Mouse (Mus musculus): ENCODE data around the gene Zfp277. TPM values are rescaled to one million over a fixed set of nuclear protein-coding genes. Genes with fewer than 3 reads are reported as not detected.

The Zfp277 gene
- polyA plus RNA-seq, 1 experiment from 2014 or later, result 28.1 TPM

DNA sequence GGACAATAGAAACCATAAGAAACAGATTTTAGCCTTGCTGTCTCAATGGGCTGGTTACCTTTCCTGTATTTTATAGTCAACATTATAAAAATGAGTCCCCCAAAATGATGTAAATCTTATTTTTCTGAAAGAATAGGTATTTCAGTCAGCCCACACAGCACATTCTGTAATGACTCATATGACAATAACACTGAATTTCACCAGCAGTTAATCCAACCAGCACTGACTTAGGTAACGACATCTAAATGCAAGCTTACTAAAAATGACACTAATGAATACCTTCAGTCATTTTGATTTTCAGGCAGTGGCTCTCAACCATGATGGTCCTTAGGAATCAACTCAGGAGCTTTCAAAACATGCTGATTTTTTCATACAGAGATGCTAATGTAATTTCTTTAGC, 54.4 kb downstream of the Zfp277 start:
- H3K36me3 ChIP-seq, result no peaks in the 10 kb centered on the region
- no peaks in the 10 kb centered on the region for H3K9me3 ChIP-seq (replicated peaks)
- no peaks in the 10 kb centered on the region for H3K27me3 ChIP-seq
- H3K4me3 ChIP-seq, result no peak overlapping the region
- no peak for ATAC-seq (replicated peaks; ENCODE audit: insufficient number of reproducible peaks, insufficient read depth, low FRiP score, low read depth)
- WGBS, result 89% methylated on average over 1 of the region's 1 CpGs
- H3K4me1 ChIP-seq (replicated peaks), result peaks cover 5% of the 10 kb centered on the region
- no peak overlapping the region for H3K4me2 ChIP-seq
- no peak overlapping the region for H3K9ac ChIP-seq
- no peak overlapping the region for H3K27ac ChIP-seq

DNA sequence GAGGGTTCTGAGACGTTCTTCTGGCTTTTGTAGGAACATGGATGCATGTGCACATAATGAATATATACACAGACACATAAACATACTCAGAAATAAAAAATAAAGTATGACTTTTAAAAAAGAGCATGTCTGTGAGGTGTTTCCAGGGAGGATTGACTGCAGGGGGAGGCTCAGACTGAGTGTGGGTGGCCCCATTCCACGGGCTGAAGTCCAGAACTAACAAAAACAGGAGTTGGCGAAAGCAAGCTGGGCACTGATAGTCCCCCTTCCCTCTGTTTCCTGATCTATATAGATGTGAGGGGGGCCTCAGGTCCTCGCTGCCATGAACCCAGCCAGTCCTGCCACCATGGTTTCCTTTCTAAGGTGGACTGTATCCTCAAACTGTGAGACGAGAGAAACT, 57.9 kb downstream of the Zfp277 start:
- no peak for ATAC-seq (replicated peaks; ENCODE audit: insufficient number of reproducible peaks, insufficient read depth, low FRiP score, low read depth)
- Histone ChIP-seq H3K9me3 (replicated peaks) (no peaks in the 10 kb centered on the region), H3K27ac (no peak overlapping the region), H3K27me3 (no peaks in the 10 kb centered on the region), H3K36me3 (no peaks in the 10 kb centered on the region), H3K9ac (no peak overlapping the region), H3K4me2 (no peak overlapping the region), H3K4me3 (no peak overlapping the region), H3K4me1 (replicated peaks) (peaks cover 9% of the 10 kb centered on the region)
- WGBS, result 55% methylated on average over 5 of the region's 5 CpGs

DNA sequence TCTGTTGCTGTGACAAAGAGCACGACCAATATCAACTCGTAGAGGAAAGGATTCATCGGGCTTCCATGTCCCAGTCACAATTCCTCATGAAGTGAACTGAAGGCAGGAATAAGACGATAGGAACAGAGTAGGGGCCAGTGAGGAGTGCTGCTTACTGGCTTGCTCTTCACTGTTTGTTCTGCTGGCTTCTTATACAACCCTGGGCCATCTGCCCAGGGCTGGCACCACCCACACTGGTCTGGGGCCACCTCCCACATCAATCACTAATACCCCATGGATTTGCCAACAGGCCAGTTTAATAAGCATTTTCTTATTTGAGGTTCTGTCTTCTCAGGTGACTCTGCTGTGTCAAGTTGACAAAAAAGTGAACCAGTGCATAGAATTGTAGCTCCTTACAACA, 60.4 kb downstream of the Zfp277 start:
- Histone ChIP-seq H3K4me3 (no peak overlapping the region), H3K4me2 (no peak overlapping the region), H3K27me3 (0 out of 2 replicates have a peak, but pooled peaks cover 3% of the 10 kb centered on the region), H3K9ac (no peak overlapping the region), H3K36me3 (no peaks in the 10 kb centered on the region), H3K4me1 (replicated peaks) (peaks cover 7% of the 10 kb centered on the region; the same call in 1 of the 2 replicates), H3K27ac (no peak overlapping the region), H3K9me3 (replicated peaks) (no peaks in the 10 kb centered on the region)
- ATAC-seq (replicated peaks; ENCODE audit: insufficient number of reproducible peaks, insufficient read depth, low FRiP score, low read depth), result no peak
- 93% methylated on average over 4 of the region's 4 CpGs for WGBS

GRCm38 (mm10) chr12:40383718-40384117, 62.0 kb downstream of the Zfp277 start:
- Histone ChIP-seq H3K9ac (no peak overlapping the region), H3K27me3 (0 out of 2 replicates have a peak, but pooled peaks cover 3% of the 10 kb centered on the region), H3K4me2 (no peak overlapping the region), H3K4me1 (replicated peaks) (peaks cover 13% of the 10 kb centered on the region), H3K27ac (no peak overlapping the region), H3K4me3 (no peak overlapping the region), H3K9me3 (replicated peaks) (no peaks in the 10 kb centered on the region), H3K36me3 (no peaks in the 10 kb centered on the region)
- 42% methylated on average over 6 of the region's 6 CpGs for WGBS
- no peak for ATAC-seq (replicated peaks; ENCODE audit: insufficient number of reproducible peaks, insufficient read depth, low FRiP score, low read depth)

DNA sequence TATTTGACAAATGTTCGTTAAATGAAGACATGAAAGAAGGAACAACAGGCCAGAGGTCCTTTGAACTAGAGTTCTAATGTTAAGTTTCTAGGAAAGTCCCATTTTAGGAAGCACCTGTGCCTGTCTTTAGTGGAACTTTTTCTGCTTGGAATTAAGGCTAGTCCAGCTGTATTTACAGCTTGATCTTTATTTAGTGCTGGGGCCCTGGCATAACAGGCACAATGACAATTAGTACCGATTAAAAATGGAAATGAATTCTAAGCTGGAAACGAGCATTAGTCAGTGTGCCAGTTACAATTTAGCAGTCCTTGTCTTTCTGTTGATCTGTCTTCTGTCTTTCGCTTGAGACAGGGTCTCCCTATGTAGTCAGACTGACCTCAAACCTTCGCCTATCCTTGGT, 63.2 kb downstream of the Zfp277 start:
- 86% methylated on average over 5 of the region's 5 CpGs for WGBS
- H3K4me2 ChIP-seq, result no peak overlapping the region
- no peak overlapping the region for H3K4me3 ChIP-seq
- no peaks in the 10 kb centered on the region for H3K9me3 ChIP-seq (replicated peaks)
- H3K4me1 ChIP-seq (replicated peaks), result peaks cover 20% of the 10 kb centered on the region
- H3K27me3 ChIP-seq, result 0 out of 2 replicates have a peak, but pooled peaks cover 3% of the 10 kb centered on the region
- H3K27ac ChIP-seq, result no peak overlapping the region
- H3K9ac ChIP-seq, result no peak overlapping the region
- ATAC-seq (replicated peaks; ENCODE audit: insufficient number of reproducible peaks, insufficient read depth, low FRiP score, low read depth), result no peak
- H3K36me3 ChIP-seq, result no peaks in the 10 kb centered on the region

- Histone ChIP-seq H3K4me3 (no peak overlapping the region), H3K36me3 (no peaks in the 10 kb centered on the region), H3K27ac (no peak overlapping the region), H3K9ac (no peak overlapping the region), H3K4me1 (replicated peaks) (peaks cover 20% of the 10 kb centered on the region), H3K27me3 (0 out of 2 replicates have a peak, but pooled peaks cover 3% of the 10 kb centered on the region), H3K4me2 (no peak overlapping the region), H3K9me3 (replicated peaks) (no peaks in the 10 kb centered on the region)
- ATAC-seq (replicated peaks; ENCODE audit: insufficient number of reproducible peaks, insufficient read depth, low FRiP score, low read depth), result no peak
- 85% methylated on average over 11 of the region's 11 CpGs for WGBS
Measured at GRCm38 (mm10) chr12:40381824-40382223, 63.9 kb downstream of the Zfp277 start.

DNA sequence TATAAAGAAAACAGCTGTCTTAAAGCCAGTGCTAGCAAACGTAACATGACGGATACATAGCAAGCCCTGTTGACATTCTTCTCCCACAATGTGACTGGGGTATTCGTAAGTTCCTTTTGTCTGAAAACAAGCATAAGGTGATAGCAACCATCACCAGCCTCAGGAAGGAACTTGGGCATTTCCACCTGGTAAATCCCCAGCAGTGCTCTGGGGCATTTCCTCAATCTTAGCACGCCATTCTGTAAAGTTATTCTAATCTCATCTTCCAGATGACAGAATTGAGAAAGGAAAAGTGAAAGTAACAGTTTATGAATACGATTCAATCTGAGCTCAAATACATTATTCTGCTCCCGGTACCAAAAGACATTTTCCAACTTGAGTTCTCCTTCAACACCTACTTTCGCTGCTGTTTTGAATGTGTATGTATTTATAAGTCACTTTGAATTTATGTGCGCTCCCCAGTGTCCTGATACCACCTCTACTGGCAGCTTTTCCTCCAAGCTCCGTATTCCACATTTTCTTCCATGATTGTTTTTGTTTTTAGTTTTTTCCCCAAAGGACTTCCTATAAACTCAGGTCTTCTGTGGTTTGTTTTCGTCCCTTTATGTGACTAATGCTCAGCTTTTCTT, 64.4 kb downstream of the Zfp277 start:
- H3K4me2 ChIP-seq, result no peak overlapping the region

DNA sequence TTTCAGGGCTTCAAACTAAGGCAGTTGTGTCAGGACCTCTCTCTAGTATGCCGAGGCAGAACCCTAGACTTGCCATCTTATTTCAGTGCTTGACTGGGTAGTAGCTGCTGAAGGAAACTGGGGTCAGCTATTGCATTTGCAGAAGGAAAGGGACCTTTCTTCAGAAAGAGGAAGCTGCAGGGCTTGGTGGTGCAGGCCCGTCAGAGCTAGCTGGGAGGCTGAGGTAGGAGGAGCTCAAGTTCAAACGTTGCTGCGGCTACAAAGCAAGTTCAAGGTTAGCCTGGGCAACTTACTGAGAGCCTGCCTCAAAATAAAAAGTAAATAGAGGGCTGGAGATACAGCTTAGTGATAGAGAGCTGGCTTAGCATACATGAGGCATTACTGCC, 66.2 kb downstream of the Zfp277 start:
- 78% methylated on average over 4 of the region's 4 CpGs for WGBS
- 0 out of 2 replicates have a peak, but pooled peaks cover 3% of the 10 kb centered on the region for H3K27me3 ChIP-seq
- H3K9me3 ChIP-seq (replicated peaks), result no peaks in the 10 kb centered on the region
- no peaks in the 10 kb centered on the region for H3K36me3 ChIP-seq
- ATAC-seq (replicated peaks; ENCODE audit: insufficient number of reproducible peaks, insufficient read depth, low FRiP score, low read depth), result no peak
- H3K4me1 ChIP-seq (replicated peaks), result peaks cover 20% of the 10 kb centered on the region
- no peak overlapping the region for H3K4me3 ChIP-seq
- H3K4me2 ChIP-seq, result no peak overlapping the region
- H3K9ac ChIP-seq, result no peak overlapping the region
- no peak overlapping the region for H3K27ac ChIP-seq

More for the DNA sequence above, 64.4 kb downstream of the Zfp277 start:
- Histone ChIP-seq H3K4me3 (no peak overlapping the region), H3K27me3 (0 out of 2 replicates have a peak, but pooled peaks cover 3% of the 10 kb centered on the region), H3K36me3 (no peaks in the 10 kb centered on the region), H3K9ac (no peak overlapping the region), H3K4me1 (replicated peaks) (peaks cover 20% of the 10 kb centered on the region), H3K27ac (no peak overlapping the region), H3K9me3 (replicated peaks) (no peaks in the 10 kb centered on the region)
- ATAC-seq (replicated peaks; ENCODE audit: insufficient number of reproducible peaks, insufficient read depth, low FRiP score, low read depth), result no peak
- WGBS, result 78% methylated on average over 10 of the region's 10 CpGs

DNA sequence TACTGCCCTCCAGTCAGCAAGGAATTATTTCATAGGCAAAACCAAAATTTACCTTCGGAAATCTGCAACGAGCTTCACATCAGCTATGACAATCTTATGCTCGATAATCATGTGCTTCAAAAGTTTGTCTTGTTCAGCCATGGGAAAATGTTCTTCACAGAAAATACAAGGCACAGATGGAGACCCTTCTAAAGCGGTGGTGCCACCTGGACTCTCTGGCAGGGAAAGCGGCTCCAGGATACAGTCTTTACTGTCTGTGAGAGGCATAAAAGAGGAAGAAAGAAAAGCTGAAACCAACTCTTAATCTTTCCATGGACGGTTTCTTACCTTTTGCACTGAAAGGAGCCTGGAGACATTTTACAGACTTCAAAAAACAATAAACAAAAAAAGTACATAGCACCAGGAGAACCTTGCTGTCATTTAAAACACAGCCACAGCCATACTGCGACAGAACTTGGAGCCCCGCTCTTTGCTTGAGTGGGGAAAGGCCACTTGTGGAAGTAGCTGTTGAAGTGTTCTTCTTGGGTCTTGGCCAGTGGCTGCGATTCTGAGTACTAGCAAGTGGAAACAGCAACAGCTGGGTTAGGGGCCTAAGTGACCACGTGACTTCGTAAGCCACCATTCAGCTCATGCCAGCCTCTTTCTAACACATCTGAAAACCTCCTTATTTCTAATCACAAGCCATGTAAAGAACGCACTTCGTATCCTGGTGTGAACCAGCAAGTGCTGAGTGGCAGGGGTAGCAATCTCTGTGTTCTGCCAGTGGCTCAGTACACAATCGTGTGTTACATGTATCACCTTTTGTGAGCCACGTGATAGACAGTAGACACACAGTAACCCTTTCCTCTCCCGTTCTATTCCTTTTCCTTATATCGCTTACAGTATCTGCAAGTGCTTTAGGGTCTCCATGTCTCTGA, 66.8 kb downstream of the Zfp277 start:
- 61% methylated on average over 17 of the region's 17 CpGs for WGBS
- Histone ChIP-seq H3K27ac (no peak overlapping the region), H3K4me2 (0 out of 2 replicates have a peak overlapping the region, but pooled peaks have one; percentile 0), H3K27me3 (0 out of 2 replicates have a peak, but pooled peaks cover 3% of the 10 kb centered on the region), H3K36me3 (no peaks in the 10 kb centered on the region), H3K9me3 (replicated peaks) (no peaks in the 10 kb centered on the region), H3K9ac (no peak overlapping the region), H3K4me1 (replicated peaks) (peaks cover 15% of the 10 kb centered on the region), H3K4me3 (no peak overlapping the region)
- peak; percentile 53 for ATAC-seq (replicated peaks; ENCODE audit: insufficient number of reproducible peaks, insufficient read depth, low FRiP score, low read depth)

DNA sequence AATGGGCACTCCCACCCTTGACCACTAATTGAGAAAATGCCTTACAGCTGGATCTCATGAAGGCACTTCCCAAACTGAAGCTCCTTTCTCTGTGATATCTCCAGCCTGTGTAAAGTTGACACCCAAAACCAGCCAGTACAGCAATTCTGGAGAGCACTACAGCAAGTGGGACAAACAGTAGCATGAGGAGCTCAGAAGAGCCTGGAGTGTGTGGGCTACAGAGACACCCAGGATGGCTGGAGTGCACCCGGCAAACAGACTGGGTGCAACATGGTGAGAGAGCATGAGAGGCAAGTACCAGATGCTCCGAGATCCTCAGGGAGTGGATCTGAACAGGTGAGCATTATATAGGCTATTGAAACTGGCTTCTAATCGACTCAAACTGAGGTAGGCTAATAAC, 93.8 kb downstream of the Zfp277 start:
- H3K27ac ChIP-seq, result no peak overlapping the region
- no peaks in the 10 kb centered on the region for H3K27me3 ChIP-seq
- no peaks in the 10 kb centered on the region for H3K9me3 ChIP-seq (replicated peaks)
- H3K4me2 ChIP-seq, result no peak overlapping the region
- no peak for ATAC-seq (replicated peaks; ENCODE audit: insufficient number of reproducible peaks, insufficient read depth, low FRiP score, low read depth)
- WGBS, result 87% methylated on average over 3 of the region's 3 CpGs
- H3K9ac ChIP-seq, result no peak overlapping the region
- peaks cover 3% of the 10 kb centered on the region; the same call in 1 of the 2 replicates for H3K36me3 ChIP-seq
- H3K4me1 ChIP-seq (replicated peaks), result no peaks in the 10 kb centered on the region
- no peak overlapping the region for H3K4me3 ChIP-seq

GRCm38 (mm10) chr12:40348251-40348650, 97.5 kb downstream of the Zfp277 start:
- H3K36me3 ChIP-seq, result peaks cover 3% of the 10 kb centered on the region; the same call in 1 of the 2 replicates
- no peaks in the 10 kb centered on the region for H3K27me3 ChIP-seq
- no peak overlapping the region for H3K4me3 ChIP-seq
- H3K9ac ChIP-seq, result no peak overlapping the region
- no peak for ATAC-seq (replicated peaks; ENCODE audit: insufficient number of reproducible peaks, insufficient read depth, low FRiP score, low read depth)
- WGBS, result 74% methylated on average over 4 of the region's 4 CpGs
- peaks cover 4% of the 10 kb centered on the region; the same call in 1 of the 2 replicates for H3K4me1 ChIP-seq (replicated peaks)
- H3K27ac ChIP-seq, result no peak overlapping the region
- no peaks in the 10 kb centered on the region for H3K9me3 ChIP-seq (replicated peaks)
- H3K4me2 ChIP-seq, result no peak overlapping the region
